Mouse (Mus musculus) kidney, postnatal 14 days (tissue): ENCODE data around the gene Sdr9c7.

Experiments used
- DNase-seq: peaks from one replicate; pipeline ENCODE4 v3.0.0; 2022; ENCODE audit warnings: mixed read lengths

Sdr9c7 gene

GRCm38 (mm10) chr10:127898218-127898617 lies at the start of gene Sdr9c7:
TSS of gene Sdr9c7 (plus strand) at chr10:127898518.
- DNase-seq: no peak

GRCm38 (mm10) chr10:127849628-127850027 lies 48.7 kb upstream of the Sdr9c7 start, which contains the start of gene Rdh19:
TSS of gene Rdh19 (plus strand) at chr10:127849928.
- DNase-seq: peak; percentile 27

- DNase-seq: no peak
These were observed 41.9 kb upstream of the Sdr9c7 start for GRCm38 (mm10) chr10:127856376-127856775.

- DNase-seq: peak; percentile 79
These were observed 33.4 kb upstream of the Sdr9c7 start for GRCm38 (mm10) chr10:127864931-127865330.

- no peak for DNase-seq
These were observed 32.1 kb upstream of the Sdr9c7 start, which contains the start of gene Rdh16f2 for GRCm38 (mm10) chr10:127866232-127866631. TSS of gene Rdh16f2 (plus strand) at chr10:127866474.

GRCm38 (mm10) chr10:127872484-127872883 lies 25.8 kb upstream of the Sdr9c7 start:
- peak; percentile 54 for DNase-seq

GRCm38 (mm10) chr10:127877681-127878080 lies 20.6 kb upstream of the Sdr9c7 start:
- peak; percentile 87 for DNase-seq

GRCm38 (mm10) chr10:127878262-127879057 lies 19.9 kb upstream of the Sdr9c7 start:
- DNase-seq: no peak

- peak; percentile 59 for DNase-seq
These were observed 19.1 kb upstream of the Sdr9c7 start for GRCm38 (mm10) chr10:127879155-127879688.

GRCm38 (mm10) chr10:127881041-127881440 lies 17.3 kb upstream of the Sdr9c7 start:
- no peak for DNase-seq

- DNase-seq: peak; percentile 61
These were observed 11.8 kb upstream of the Sdr9c7 start for GRCm38 (mm10) chr10:127886551-127886950.

GRCm38 (mm10) chr10:127886971-127887370 lies 11.3 kb upstream of the Sdr9c7 start:
- peak; percentile 60 for DNase-seq

GRCm38 (mm10) chr10:127888605-127889004 lies 9.7 kb upstream of the Sdr9c7 start, which contains the start of gene Rdh7:
TSS of gene Rdh7 (minus strand) at chr10:127888817.
- DNase-seq: no peak

GRCm38 (mm10) chr10:127891481-127891880 lies 6.8 kb upstream of the Sdr9c7 start:
- DNase-seq: no peak

GRCm38 (mm10) chr10:127893163-127894022 lies 4.9 kb upstream of the Sdr9c7 start:
- peak; percentile 78 for DNase-seq

GRCm38 (mm10) chr10:127896705-127897104 lies 1.6 kb upstream of the Sdr9c7 start:
- DNase-seq: no peak

GRCm38 (mm10) chr10:127897506-127897905 lies 812 bp upstream of the Sdr9c7 start:
- no peak for DNase-seq

- DNase-seq: peak; percentile 49
These were observed 1.5 kb downstream of the Sdr9c7 start for GRCm38 (mm10) chr10:127899783-127900182.

GRCm38 (mm10) chr10:127901751-127902150 lies 3.4 kb downstream of the Sdr9c7 start:
- DNase-seq: no peak

- no peak for DNase-seq
These were observed 4.8 kb downstream of the Sdr9c7 start for GRCm38 (mm10) chr10:127903116-127903515.

GRCm38 (mm10) chr10:127904718-127905446 lies 6.6 kb downstream of the Sdr9c7 start:
- peak; percentile 41 for DNase-seq

- DNase-seq: no peak
These were observed 7.8 kb downstream of the Sdr9c7 start for GRCm38 (mm10) chr10:127906138-127906537.
